Mouse (Mus musculus) ES-CJ7 (cell line): ENCODE results near the gene Tradd.

ENCODE experiments used
- DNase-seq: peaks from one replicate; pipeline ENCODE4 v3.0.0; 2011; ENCODE audit warnings: low read depth, low spot score

Tradd gene

DNA sequence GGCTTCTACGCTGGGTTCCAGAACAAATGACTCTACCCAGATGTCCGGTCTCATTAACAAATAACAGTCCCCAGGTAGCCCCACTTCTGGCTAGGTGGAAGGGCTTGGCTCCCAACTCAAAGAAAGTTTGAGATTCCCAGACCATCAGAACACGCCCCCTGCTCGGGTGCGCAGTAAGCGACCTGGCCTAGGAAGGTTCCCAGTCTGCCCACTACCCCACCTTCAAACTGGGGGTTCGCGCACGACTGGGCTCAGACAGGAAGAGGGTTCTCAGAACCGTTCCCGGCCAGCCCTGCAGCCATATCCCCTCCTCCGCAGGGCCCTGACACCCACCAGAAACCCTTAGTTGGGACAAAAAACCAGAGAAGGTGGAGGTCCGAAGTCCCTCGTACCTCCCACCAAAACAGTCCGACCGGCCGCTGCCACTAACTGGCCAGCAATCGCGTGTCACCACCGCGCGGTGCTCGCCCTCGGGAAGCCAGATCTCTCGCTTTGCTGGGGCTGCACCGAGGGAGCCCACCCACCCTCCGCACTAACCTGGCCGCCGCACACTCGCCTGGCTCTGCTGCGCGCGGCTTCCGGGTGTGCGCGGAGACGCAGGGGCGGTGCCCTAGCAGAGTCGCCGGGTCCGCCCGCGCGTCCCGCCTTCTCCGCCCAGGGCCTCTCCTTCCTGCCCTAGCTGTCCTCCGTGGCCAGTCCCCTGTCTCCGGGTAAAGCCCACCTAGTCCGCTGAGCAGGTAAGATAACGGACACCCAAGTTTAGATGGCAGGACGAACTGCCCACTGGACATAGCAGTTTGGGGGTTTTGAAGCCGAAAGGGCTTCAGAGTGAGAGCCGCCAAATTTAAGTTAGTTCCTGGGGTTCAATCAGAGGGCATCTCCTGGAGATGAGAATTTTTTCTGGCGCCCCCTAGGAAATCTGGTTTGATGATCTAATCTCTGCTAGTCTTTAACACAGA lies at the start of gene Tradd, which contains the start of gene Fbxl8:
Gene Tradd, minus strand, starts transcription at position 586 of the 959 bp plus-strand sequence.
Gene Fbxl8, plus strand, starts transcription at position 625 of the 959 bp plus-strand sequence.
- no peak for DNase-seq

- DNase-seq: no peak
These were observed 49.4 kb upstream of the Tradd start for GRCm38 (mm10) chr8:105313622-105314402.

DNA sequence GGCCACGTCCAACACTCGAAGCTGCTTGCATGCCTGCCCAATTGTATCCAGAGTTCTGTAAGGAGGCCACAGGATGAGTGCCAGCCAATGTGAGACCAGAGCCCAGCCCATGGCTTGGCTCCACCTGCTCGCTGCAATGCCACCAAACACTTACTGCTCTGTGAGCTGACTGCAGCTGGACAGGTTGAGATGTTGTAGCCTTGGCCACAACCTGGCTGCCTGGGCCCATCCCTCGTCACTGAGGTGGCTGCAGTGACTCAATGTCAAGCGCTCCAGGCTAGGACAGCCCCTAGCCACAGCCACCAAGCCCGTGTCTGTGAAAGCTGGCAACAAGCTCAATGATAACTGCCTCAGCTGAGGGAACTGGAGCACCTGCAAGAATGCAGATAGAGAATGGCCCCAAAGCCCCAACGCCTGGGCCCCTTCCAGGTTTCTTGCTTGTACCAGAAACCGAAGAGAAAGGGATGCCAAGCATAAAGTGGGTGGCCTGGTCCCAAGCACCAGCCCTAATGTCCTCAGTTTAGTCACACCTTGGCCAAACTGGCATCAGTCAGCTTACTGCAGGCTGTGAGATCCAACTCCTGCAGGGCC lies 48.6 kb upstream of the Tradd start:
- no peak for DNase-seq

DNA sequence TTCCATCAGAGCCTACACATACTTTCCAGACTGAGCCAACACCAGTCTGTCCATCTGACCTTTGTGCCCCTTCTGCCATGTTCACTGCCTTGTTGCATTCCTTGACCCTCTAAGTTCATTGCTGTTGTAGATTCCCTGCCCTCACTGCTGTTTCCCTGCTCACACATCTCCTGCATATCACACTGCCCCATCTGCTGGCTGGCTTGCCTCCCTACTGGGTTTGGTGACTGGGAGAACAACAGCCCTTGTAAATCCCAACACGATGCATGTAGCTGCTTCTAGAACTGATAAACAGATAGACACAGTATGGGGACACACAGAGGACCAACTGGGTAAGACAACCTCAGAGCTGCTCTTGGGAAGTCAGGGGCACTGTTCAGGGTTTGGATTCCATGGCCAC lies 47.3 kb upstream of the Tradd start:
- no peak for DNase-seq

DNA sequence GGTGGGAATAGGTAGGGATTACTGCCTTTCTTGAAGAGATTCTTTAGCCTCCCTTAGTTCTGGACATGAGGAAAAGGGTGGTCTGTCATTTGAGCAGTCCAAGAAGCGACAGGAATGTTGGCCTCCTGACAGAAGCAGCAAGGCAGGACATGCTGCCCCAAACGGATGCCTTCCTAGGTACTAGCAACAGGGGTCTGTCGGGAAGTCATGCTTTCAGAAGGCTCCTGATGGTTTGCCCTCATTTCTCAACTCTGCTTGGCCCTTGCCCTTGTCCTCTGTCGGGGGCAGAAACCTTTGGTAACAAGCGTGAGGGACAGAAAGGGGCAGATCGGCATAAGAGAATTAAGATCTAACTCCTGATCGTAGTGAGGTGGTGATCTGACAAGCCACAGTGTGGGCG lies 45.7 kb upstream of the Tradd start:
- DNase-seq: no peak

DNA sequence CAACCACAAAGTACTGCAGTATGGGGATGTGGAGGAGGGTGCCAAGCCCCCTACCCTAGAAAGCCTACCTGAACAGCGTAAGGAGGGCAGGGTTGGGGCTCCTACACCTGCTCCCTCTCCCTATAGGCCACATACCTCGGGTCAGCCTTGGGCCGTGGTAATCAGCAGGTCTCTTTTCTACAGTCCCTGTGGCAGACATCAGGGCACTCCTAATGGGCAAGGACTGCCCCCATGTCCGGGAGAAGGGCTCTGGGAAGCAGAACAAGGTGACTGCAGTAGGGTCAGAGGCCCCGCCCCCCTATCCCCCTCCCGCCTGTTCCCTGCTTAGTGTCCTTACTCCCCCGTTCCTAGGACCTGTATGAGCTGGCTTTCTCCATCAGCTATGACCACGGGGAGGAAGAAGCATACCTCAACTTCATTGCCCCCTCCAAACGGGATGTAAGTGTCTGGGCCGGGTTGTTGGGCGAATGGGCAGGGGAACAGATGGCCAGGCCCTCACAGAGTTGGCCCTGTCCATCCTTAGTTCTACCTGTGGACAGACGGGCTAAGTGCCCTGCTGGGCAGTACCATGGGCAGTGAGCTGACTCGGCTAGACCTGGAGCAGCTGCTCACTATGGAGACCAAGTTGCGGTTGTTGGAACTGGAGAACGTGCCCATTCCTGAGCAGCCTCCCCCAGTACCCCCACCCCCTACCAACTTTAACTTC lies 44.9 kb upstream of the Tradd start:
- DNase-seq: no peak

- no peak for DNase-seq
These were observed 44.0 kb upstream of the Tradd start for GRCm38 (mm10) chr8:105308428-105308827.

DNA sequence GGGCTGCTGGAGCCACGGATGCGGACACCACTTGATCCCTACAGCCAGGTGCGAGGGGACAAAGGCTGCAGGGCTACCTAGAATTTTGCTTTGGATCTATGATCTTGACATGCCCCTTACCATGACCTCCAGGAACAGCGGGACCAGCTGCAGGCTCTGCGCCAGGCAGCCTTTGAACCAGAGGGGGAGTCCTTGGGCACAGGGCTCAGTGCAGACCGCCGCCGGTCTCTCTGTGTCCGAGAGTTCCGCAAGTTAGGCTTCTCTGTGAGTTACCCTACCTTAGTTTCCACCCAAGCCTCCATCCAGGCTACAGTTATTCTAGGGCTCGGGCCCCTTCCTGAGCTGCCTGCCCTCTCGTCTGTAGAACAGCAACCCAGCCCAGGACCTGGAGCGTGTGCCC lies 43.3 kb upstream of the Tradd start:
- DNase-seq: no peak

- no peak for DNase-seq
These were observed 41.8 kb upstream of the Tradd start for GRCm38 (mm10) chr8:105306146-105306691.

GRCm38 (mm10) chr8:105305211-105306145 lies 41.1 kb upstream of the Tradd start, which contains the start of gene Elmo3:
TSS of gene Elmo3 (plus strand) at chr8:105305601.
- DNase-seq: peak; percentile 88

DNA sequence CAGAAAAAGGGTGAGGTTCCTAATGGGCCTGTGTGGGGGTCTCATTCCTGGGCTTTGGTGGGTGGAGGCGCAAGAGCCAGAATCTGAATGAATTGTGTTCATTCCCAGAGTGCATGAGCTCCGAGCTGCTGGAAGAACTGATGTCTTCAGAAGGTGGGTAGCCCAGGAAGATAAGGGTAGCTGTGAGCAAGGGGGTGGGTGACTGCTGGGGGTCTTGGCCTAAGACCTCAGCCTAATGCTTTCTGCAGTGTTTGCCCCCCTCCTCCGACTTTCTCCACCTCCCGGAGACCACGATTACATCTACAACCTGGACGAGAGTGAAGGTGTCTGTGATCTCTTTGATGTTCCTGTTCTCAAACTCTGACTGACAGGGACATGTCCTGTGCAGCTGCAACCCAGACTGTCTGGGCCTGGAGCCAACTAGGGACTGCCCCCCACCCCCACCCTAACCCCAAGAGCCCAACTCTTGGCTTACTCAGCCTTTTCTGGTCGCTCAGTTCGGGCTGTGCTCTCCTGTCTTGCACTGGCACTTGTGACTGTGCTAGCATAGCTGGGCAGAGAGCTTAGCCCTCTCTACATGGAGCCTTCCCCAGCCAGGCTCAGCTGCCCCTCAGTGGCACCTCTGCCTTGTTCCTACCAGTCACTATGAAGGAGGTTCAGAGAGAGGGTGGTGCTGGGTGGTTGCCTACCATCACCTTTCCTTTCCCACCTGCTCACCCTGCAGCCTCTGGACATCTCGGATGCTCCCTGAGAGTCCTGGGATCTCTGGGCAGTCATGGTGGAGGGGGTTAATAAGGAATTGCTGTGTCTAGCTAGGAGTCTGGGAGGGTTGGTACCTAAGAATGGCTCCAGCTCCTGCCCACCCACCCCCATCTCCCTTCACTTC lies 40.2 kb upstream of the Tradd start:
- no peak for DNase-seq

DNA sequence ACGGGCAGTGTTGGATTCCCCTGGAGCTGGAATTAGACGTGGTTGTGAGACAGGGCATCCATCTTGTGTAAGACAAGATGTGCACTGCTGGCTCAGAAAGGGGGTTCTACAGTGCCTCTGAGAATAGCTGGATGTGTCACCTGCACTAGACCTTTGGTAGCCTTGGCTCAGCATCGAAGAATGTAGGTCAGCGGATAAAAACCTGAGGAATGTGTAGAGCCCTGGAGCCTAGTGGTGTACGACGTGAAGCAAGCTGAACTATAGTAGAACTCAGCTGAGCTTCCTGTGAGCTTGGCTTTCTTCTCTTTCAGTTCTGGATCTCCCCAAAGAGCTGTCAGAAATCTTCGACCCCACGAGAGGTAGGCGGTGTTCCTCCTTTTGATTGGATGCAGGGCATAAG lies 39.5 kb upstream of the Tradd start:
- no peak for DNase-seq

- DNase-seq: no peak
These were observed 39.0 kb upstream of the Tradd start for GRCm38 (mm10) chr8:105303396-105303795.

- no peak for DNase-seq
These were observed 35.6 kb upstream of the Tradd start for GRCm38 (mm10) chr8:105299962-105300361.

- no peak for DNase-seq
These were observed 34.2 kb upstream of the Tradd start for GRCm38 (mm10) chr8:105298351-105299252.

DNA sequence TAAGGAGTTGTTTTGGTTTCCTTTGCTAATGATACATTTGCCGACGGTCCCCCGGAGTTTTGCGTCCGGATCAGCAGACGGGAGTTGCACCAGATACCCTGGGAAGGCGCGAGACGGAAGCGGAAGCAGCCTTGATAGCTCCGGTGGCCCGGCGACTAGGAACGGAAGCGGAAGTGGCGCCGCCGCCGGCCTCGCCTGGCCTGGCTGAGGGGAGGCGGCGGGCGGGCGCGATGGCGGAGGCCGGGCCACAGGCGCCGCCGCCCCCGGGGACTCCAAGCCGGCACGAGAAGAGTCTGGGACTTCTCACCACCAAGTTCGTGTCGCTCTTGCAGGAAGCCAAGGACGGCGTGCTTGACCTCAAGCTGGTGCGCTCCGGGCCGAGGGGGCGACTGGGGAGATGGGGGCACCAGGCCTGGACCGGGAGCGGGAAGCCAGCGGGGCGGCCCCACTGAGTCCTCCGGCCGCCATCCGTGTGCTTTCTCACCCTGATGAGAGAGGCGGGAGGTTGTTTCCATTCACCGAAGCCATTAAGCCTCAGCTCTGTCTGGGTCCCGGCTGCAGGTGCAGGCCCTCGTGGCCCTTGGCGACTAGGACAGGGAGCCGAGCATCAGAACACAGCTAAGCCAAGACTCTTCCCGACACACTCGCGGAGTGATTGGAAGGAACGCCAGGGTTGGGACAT lies 33.2 kb upstream of the Tradd start, which contains the start of gene E2f4:
Gene E2f4, plus strand, starts transcription at position 153 of the 682 bp plus-strand sequence.
- DNase-seq: peak; percentile 94

DNA sequence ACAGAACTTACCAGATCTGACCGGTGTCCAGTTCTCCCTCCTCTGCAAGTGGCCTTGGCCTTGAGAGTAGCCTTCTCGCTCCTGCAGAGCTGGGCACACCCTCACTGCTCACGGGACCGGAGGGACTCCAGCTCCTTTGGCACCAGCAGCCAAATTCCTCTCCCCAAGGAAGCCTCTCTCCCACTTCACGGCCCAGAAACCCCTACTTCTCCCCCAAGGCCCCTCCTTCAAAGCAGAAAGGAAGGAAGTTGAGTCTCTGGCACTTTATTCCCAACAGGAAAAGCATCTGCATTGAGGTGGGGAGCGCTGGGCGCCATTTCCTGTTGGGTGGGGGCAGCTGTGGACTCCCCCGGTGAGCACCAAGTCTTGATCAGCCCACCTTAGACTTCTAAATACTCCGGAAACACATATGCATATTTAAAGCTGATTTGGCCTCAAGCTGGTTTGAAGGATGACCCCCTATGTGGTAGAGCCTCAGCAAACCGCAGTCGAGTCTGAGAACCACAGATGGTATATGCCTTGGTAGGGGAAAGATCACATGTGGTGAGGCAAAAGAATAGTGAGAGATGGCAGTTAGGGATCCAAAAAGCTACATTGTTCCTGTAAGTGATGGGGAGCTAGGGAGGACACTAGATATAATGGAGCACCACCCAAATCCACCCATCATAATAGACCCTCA lies 31.6 kb upstream of the Tradd start, which contains the start of gene Exoc3l:
Gene Exoc3l, minus strand, starts transcription at position 207 of the 679 bp plus-strand sequence.
- DNase-seq: peak; percentile 52
